Mouse (Mus musculus) spleen, adult 2 months (tissue): Measurements from ENCODE around the gene Agbl5. TPM values are rescaled to one million over a fixed set of nuclear protein-coding genes. Genes with fewer than 3 reads are reported as not detected.
A peak's percentile ranks its signal among the peaks of the same experiment; 100 is the strongest.

Source experiments
- DNase-seq, 2 experiments: peaks; one replicate each; pipeline versions ENCODE4 v3.0.0 to v3.0.0-alpha.2; 2012 to 2021; ENCODE audit warnings: low spot score in 2 of 2, low read depth in 1 of 2
- H3K27ac ChIP-seq: fragments of 200-500 bp; 2 replicates; pipeline ENCODE4 v1.5.1; 2012; ENCODE audit warnings: low read length, inconsistent platforms; ENCODE audit not compliant: insufficient read depth
- H3K27me3 ChIP-seq: fragments of 200-500 bp; 2 replicates; pipeline ENCODE4 v1.6.1; 2012; ENCODE audit warnings: mild to moderate bottlenecking, moderate library complexity, low read length, inconsistent platforms; ENCODE audit not compliant: control insufficient read depth, insufficient read depth
- H3K36me3 ChIP-seq: fragments of 200-500 bp; 2 replicates; pipeline ENCODE4 v1.6.1; 2012; ENCODE audit warnings: mild to moderate bottlenecking, low read length, inconsistent platforms; ENCODE audit not compliant: control insufficient read depth, insufficient read depth
- H3K4me1 ChIP-seq: fragments of 200-500 bp; 2 replicates; pipeline ENCODE4 v1.6.1; 2011; ENCODE audit warnings: inconsistent platforms; ENCODE audit not compliant: control insufficient read depth, insufficient read depth, insufficient read length
- H3K4me3 ChIP-seq: fragments of 200-500 bp; 2 replicates; pipeline ENCODE4 v1.5.1; 2011; ENCODE audit warnings: mild to moderate bottlenecking, inconsistent platforms; ENCODE audit not compliant: insufficient read depth, insufficient read length; ENCODE audit errors: extremely low read depth
- CTCF ChIP-seq: fragments of 200-500 bp; IDR thresholded peaks from 2 replicates; pipeline ENCODE4 v1.5.1; 2011; ENCODE audit warnings: mild to moderate bottlenecking, inconsistent platforms; ENCODE audit not compliant: insufficient read depth, insufficient read length, insufficient replicate concordance; ENCODE audit errors: extremely low read depth
- POLR2A ChIP-seq: fragments of 200-500 bp; IDR thresholded peaks from 2 replicates; pipeline ENCODE4 v1.6.1; 2011; ENCODE audit warnings: low read depth, low read length, inconsistent platforms
- WGBS: fragments of 180-500 bp; shearing (Covaris S2); methylation state at CpG from one replicate; pipeline ENCODE4 v1.1.7; 2018; 5-methylcytosine and 5-hydroxymethylcytosine counted together
- polyA plus RNA-seq: library from polyadenylated mRNA; depleted of rRNA; stranded (reverse); fragments of >200 nt; gene quantifications from 2 replicates; pipeline ENCODE4 v1.2.3, GENCODE M21; 2012

Agbl5 gene
- polyA plus RNA-seq, 1 experiment: 11.6 TPM

GRCm38 (mm10) chr5:30913060-30913841 is 24.8 kb downstream of the Agbl5 start, which contains the start of gene Emilin1:
TSS of gene Emilin1 (plus strand) at chr5:30913402.
- Histone ChIP-seq H3K36me3 (no peaks in the 10 kb centered on the region), H3K4me1 (peaks cover 5% of the 10 kb centered on the region; the same call in 1 of the 2 replicates), H3K4me3 (peak within 1 kb of the TSS; percentile 38; the same call in 1 of the 2 replicates), H3K27ac (peak within 1 kb of the TSS; percentile 65), H3K27me3 (no peaks in the 10 kb centered on the region)
- no peak for TF ChIP-seq CTCF
- no peak for TF ChIP-seq POLR2A
- 31% methylated on average over 13 of the region's 13 CpGs for WGBS
- DNase-seq: no peak

GRCm38 (mm10) chr5:30914101-30914635 is 25.7 kb downstream of the Agbl5 start:
- no peaks in the 10 kb centered on the region for H3K27me3 ChIP-seq
- TF ChIP-seq CTCF (no peak), POLR2A (no peak)
- DNase-seq: no peak
- WGBS: 44% methylated on average over 7 of the region's 7 CpGs
- peaks cover 5% of the 10 kb centered on the region; the same call in 1 of the 2 replicates for H3K4me1 ChIP-seq
- H3K27ac ChIP-seq: peak overlapping the region; percentile 65
- H3K36me3 ChIP-seq: no peaks in the 10 kb centered on the region
- H3K4me3 ChIP-seq: peak overlapping the region; percentile 38; the same call in 1 of the 2 replicates

- Histone ChIP-seq H3K27me3 (no peaks in the 10 kb centered on the region), H3K4me3 (peak overlapping the region; percentile 26), H3K27ac (peak overlapping the region; percentile 65; the same call in 1 of the 2 replicates), H3K36me3 (no peaks in the 10 kb centered on the region), H3K4me1 (peaks cover 5% of the 10 kb centered on the region; the same call in 1 of the 2 replicates)
- no peak for DNase-seq
- 45% methylated on average over 6 of the region's 6 CpGs for WGBS
- no peak for TF ChIP-seq POLR2A
- TF ChIP-seq CTCF: no peak
These were observed 26.4 kb downstream of the Agbl5 start for GRCm38 (mm10) chr5:30914849-30915248.

GRCm38 (mm10) chr5:30915456-30915855 is 27.0 kb downstream of the Agbl5 start:
- no peak for DNase-seq
- Histone ChIP-seq H3K4me3 (peak overlapping the region; percentile 29; the same call in 1 of the 2 replicates), H3K27ac (peak overlapping the region; percentile 65), H3K36me3 (no peaks in the 10 kb centered on the region), H3K4me1 (peaks cover 5% of the 10 kb centered on the region; the same call in 1 of the 2 replicates), H3K27me3 (no peaks in the 10 kb centered on the region)
- no peak for TF ChIP-seq POLR2A
- TF ChIP-seq CTCF: no peak
- 21% methylated on average over 9 of the region's 9 CpGs for WGBS

- Histone ChIP-seq H3K27ac (peak overlapping the region; percentile 24; the same call in 1 of the 2 replicates), H3K36me3 (no peaks in the 10 kb centered on the region), H3K4me1 (peaks cover 5% of the 10 kb centered on the region; the same call in 1 of the 2 replicates), H3K4me3 (no peak overlapping the region), H3K27me3 (no peaks in the 10 kb centered on the region)
- DNase-seq: peak in 1 of 2 experiments; percentile 53
- WGBS: 4% methylated on average over 7 of the region's 7 CpGs
- TF ChIP-seq POLR2A (no peak), CTCF (peak; percentile 50; the same call in 1 of the 2 replicates)
These were observed 27.5 kb downstream of the Agbl5 start for GRCm38 (mm10) chr5:30915974-30916433.

GRCm38 (mm10) chr5:30916841-30917240 is 28.3 kb downstream of the Agbl5 start:
- no peak for TF ChIP-seq CTCF
- TF ChIP-seq POLR2A: no peak
- Histone ChIP-seq H3K27ac (peak overlapping the region; percentile 24), H3K27me3 (no peaks in the 10 kb centered on the region), H3K4me1 (peaks cover 5% of the 10 kb centered on the region; the same call in 1 of the 2 replicates), H3K36me3 (no peaks in the 10 kb centered on the region), H3K4me3 (no peak overlapping the region)
- DNase-seq: no peak
- 91% methylated on average over 9 of the region's 9 CpGs for WGBS
